Mouse (Mus musculus) midbrain, embryonic 16.5 days (tissue): Measurements from ENCODE around the gene Sin3a. TPM values are rescaled to one million over a fixed set of nuclear protein-coding genes. Genes with fewer than 3 reads are reported as not detected.

Experiments
- polyA plus RNA-seq: library from polyadenylated mRNA; unstranded; fragments of >200 nt; fragmentation: Nextera tagmentation; extraction: Ambion mirVana; gene quantifications from 2 replicates; pipeline ENCODE4 v1.2.1, GENCODE M21; 2015

Sin3a gene
- polyA plus RNA-seq, 1 experiment from 2014 or later, result 21.8 TPM

Other genes with a start within 250 kb of the Sin3a start
- not detected in 2 replicates for gene Odf3l1, start 207.4 kb upstream of the Sin3a start, polyA plus RNA-seq
- gene Cspg4, start 207.0 kb upstream of the Sin3a start, polyA plus RNA-seq, result 7.3 and 7.8 TPM in 2 replicates
- 2.2 and 2.7 TPM in 2 replicates for gene Snx33, start 143.7 kb upstream of the Sin3a start, polyA plus RNA-seq
- gene Imp3, start 134.6 kb upstream of the Sin3a start, polyA plus RNA-seq, result 66.9 and 72.9 TPM in 2 replicates
- 27.2 and 32.0 TPM in 2 replicates for gene Snupn, start 121.2 kb upstream of the Sin3a start, polyA plus RNA-seq
- gene Ptpn9, start 77.1 kb upstream of the Sin3a start, polyA plus RNA-seq, result 24.4 and 25.8 TPM in 2 replicates
- gene Man2c1, start 58.6 kb downstream of the Sin3a start, polyA plus RNA-seq, result 94.0 TPM in 2 replicates
- gene Neil1, start 76.3 kb downstream of the Sin3a start, polyA plus RNA-seq, result 8.2 and 8.6 TPM in 2 replicates
- gene Commd4, start 86.3 kb downstream of the Sin3a start, polyA plus RNA-seq, result 191 and 202 TPM in 2 replicates
- not detected in 2 replicates for gene Trcg1, start 164.5 kb downstream of the Sin3a start, polyA plus RNA-seq
- gene 1700017B05Rik, start 190.6 kb downstream of the Sin3a start, polyA plus RNA-seq, result 3.0 and 4.2 TPM in 2 replicates